ENCODE assay signal across 24 mouse cellular contexts in the genomic region with DNA sequence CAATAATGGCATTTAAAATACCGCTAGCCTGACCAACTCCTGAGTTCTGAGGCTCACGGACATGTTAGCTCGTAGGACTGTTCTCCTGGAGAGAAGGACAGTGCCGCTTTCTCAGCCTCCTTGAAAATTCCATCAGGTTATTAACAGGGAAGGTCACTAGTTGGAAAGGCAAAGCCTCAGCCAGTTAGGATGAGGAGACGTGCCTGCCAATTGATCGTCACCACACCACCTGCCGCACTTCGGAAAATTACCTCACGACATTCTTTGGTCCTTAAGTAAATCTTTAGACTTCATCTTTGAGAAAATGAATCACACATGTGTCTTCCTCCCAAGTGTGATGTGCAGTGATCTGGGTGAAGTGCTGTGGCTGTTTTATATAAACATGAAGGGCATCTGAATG.
DNase-seq lines count a peak whose midpoint lies in the region; ATAC-seq and TF ChIP-seq lines count a peak whose summit lies in the region.
"Had no signal": no experiment of that assay in that cellular context is flagged by ENCODE, and none has a peak within 500 bp of the region (broad histone marks: within the 10 kb centered on the region; RNA-seq: fewer than 3 reads in every experiment).

No protein-coding gene starts in this region.

- no peak overlapping the region for H3K4me3 ChIP-seq in embryonic facial prominence, embryonic 10.5 days
- H3K4me3 ChIP-seq in embryonic facial prominence, embryonic 12.5 days = no peak overlapping the region
- H3K4me3 ChIP-seq in embryonic facial prominence, embryonic 15.5 days (replicated peaks) = no peak overlapping the region
- no peak overlapping the region for H3K4me3 ChIP-seq in stomach, postnatal 0 days (ENCODE audit: low read depth, low read length)
- H3K4me3 ChIP-seq: forebrain, embryonic 12.5 days; forebrain, embryonic 15.5 days; hindbrain, embryonic 15.5 days had no signal

- no peak for TF ChIP-seq EP300 in stomach, postnatal 0 days (optimal IDR thresholded peaks at IDR 0.05)

- ATAC-seq in embryonic facial prominence, embryonic 12.5 days (ENCODE audit: insufficient number of reproducible peaks, insufficient read depth, low FRiP score, low TSS enrichment) = no peak
- ATAC-seq in embryonic facial prominence, embryonic 15.5 days (ENCODE audit: insufficient number of reproducible peaks, low FRiP score, low TSS enrichment, low read depth) = no peak
- ATAC-seq in stomach, postnatal 0 days (ENCODE audit: low FRiP score, low TSS enrichment) = no peak
- ATAC-seq: forebrain, embryonic 15.5 days; intestine, postnatal 0 days; Patski had no signal

- no peak overlapping the region for H3K9ac ChIP-seq in embryonic facial prominence, embryonic 12.5 days
- H3K9ac ChIP-seq in embryonic facial prominence, embryonic 15.5 days = no peak overlapping the region
- no peak overlapping the region for H3K9ac ChIP-seq in stomach, postnatal 0 days (ENCODE audit: low read length)
- H3K9ac ChIP-seq: forebrain, embryonic 12.5 days; forebrain, embryonic 15.5 days; hindbrain, embryonic 15.5 days had no signal

- DNase-seq in heart, adult 11 months = peak; percentile 84
- no peak for DNase-seq in heart, postnatal 36 days
- DNase-seq in embryonic facial prominence, embryonic 10.5 days (ENCODE audit: low spot score) = no peak
- no peak for DNase-seq in kidney, adult 8-10 months
- DNase-seq in kidney, postnatal 10 days = no peak
- DNase-seq in stomach, postnatal 0 days (ENCODE audit: low spot score) = no peak
- DNase-seq: adrenal gland, postnatal 10 days; adrenal gland, postnatal 36 days; B cell, adult 2 months; cerebellum, adult 18-20 months; cerebellum, adult 9-10 months; cerebellum, postnatal 14 days; gastrocnemius, postnatal 10 days; gastrocnemius, postnatal 36 days had no signal

- H3K36me3 ChIP-seq in embryonic facial prominence, embryonic 10.5 days (replicated peaks) = no peaks in the 10 kb centered on the region
- no peaks in the 10 kb centered on the region for H3K36me3 ChIP-seq in embryonic facial prominence, embryonic 12.5 days
- H3K36me3 ChIP-seq in embryonic facial prominence, embryonic 15.5 days = no peaks in the 10 kb centered on the region
- no peaks in the 10 kb centered on the region for H3K36me3 ChIP-seq in stomach, postnatal 0 days (ENCODE audit: control insufficient read depth, insufficient read depth, low read length)
- H3K36me3 ChIP-seq: forebrain, embryonic 12.5 days; forebrain, embryonic 15.5 days; G1E; hindbrain, embryonic 15.5 days had no signal

- WGBS in embryonic facial prominence, embryonic 10.5 days = 55% methylated on average over 9 of the region's 9 CpGs
- WGBS in embryonic facial prominence, embryonic 12.5 days = 41% methylated on average over 9 of the region's 9 CpGs
- 50% methylated on average over 9 of the region's 9 CpGs for WGBS in embryonic facial prominence, embryonic 15.5 days
- 75% methylated on average over 9 of the region's 9 CpGs for WGBS in stomach, postnatal 0 days

- TF ChIP-seq CTCF in stomach, postnatal 0 days (IDR thresholded peaks at IDR 0.05; ENCODE audit: low read depth) = no peak

- H3K4me2 ChIP-seq in embryonic facial prominence, embryonic 12.5 days (replicated peaks) = no peak overlapping the region
- H3K4me2 ChIP-seq in embryonic facial prominence, embryonic 15.5 days (replicated peaks) = no peak overlapping the region
- no peak overlapping the region for H3K4me2 ChIP-seq in stomach, postnatal 0 days (replicated peaks; ENCODE audit: low read depth)
- H3K4me2 ChIP-seq: forebrain, embryonic 12.5 days; forebrain, embryonic 15.5 days; heart, embryonic 11.5 days; hindbrain, embryonic 15.5 days had no signal

- H3K27me3 ChIP-seq in embryonic facial prominence, embryonic 10.5 days (replicated peaks; ENCODE audit: low read depth, poor library complexity, severe bottlenecking) = no peaks in the 10 kb centered on the region
- no peaks in the 10 kb centered on the region for H3K27me3 ChIP-seq in embryonic facial prominence, embryonic 12.5 days
- no peaks in the 10 kb centered on the region for H3K27me3 ChIP-seq in embryonic facial prominence, embryonic 15.5 days
- H3K27me3 ChIP-seq in stomach, postnatal 0 days (ENCODE audit: control insufficient read depth, insufficient read depth, low read length) = no peaks in the 10 kb centered on the region
- H3K27me3 ChIP-seq: CH12.LX; forebrain, embryonic 12.5 days; forebrain, embryonic 15.5 days; hindbrain, embryonic 15.5 days; Patski had no signal

- intact Hi-C loops in heart, postnatal 36 days (cut with DNase I) = loop anchor here (5.0 kb wide), 1 partner anchor 78 kb away; no protein-coding TSS in a partner anchor

- H3K9me3 ChIP-seq in embryonic facial prominence, embryonic 10.5 days = no peaks in the 10 kb centered on the region
- H3K9me3 ChIP-seq in embryonic facial prominence, embryonic 12.5 days = no peaks in the 10 kb centered on the region
- H3K9me3 ChIP-seq in embryonic facial prominence, embryonic 15.5 days (replicated peaks) = no peaks in the 10 kb centered on the region
- H3K9me3 ChIP-seq in stomach, postnatal 0 days (ENCODE audit: control insufficient read depth, low read length) = no peaks in the 10 kb centered on the region
- H3K9me3 ChIP-seq: forebrain, embryonic 12.5 days; forebrain, embryonic 15.5 days; G1E; hindbrain, embryonic 15.5 days had no signal

- peak overlapping the region; percentile 82 for H3K27ac ChIP-seq in embryonic facial prominence, embryonic 10.5 days (replicated peaks)
- peak overlapping the region; percentile 79 for H3K27ac ChIP-seq in embryonic facial prominence, embryonic 12.5 days
- H3K27ac ChIP-seq in embryonic facial prominence, embryonic 15.5 days (replicated peaks) = peak overlapping the region; percentile 28; the same call in 1 of the 2 replicates
- no peak overlapping the region for H3K27ac ChIP-seq in stomach, postnatal 0 days (replicated peaks)
- H3K27ac ChIP-seq: forebrain, embryonic 12.5 days; forebrain, embryonic 15.5 days; hindbrain, embryonic 15.5 days had no signal

- H3K4me1 ChIP-seq in embryonic facial prominence, embryonic 10.5 days = peaks cover 36% of the 10 kb centered on the region
- peaks cover 20% of the 10 kb centered on the region for H3K4me1 ChIP-seq in embryonic facial prominence, embryonic 12.5 days
- H3K4me1 ChIP-seq in embryonic facial prominence, embryonic 15.5 days = peaks cover 11% of the 10 kb centered on the region; the same call in 1 of the 2 replicates
- H3K4me1 ChIP-seq in stomach, postnatal 0 days (replicated peaks; ENCODE audit: control insufficient read depth, insufficient read depth) = no peaks in the 10 kb centered on the region
- H3K4me1 ChIP-seq: forebrain, embryonic 12.5 days; hindbrain, embryonic 15.5 days had no signal
